Mouse (Mus musculus) forebrain, embryonic 14.5 days (tissue): ENCODE results near the gene Hist1h4c. TPM values are rescaled to one million over a fixed set of nuclear protein-coding genes. Genes with fewer than 3 reads are reported as not detected.
A peak's percentile ranks its signal among the peaks of the same experiment; 100 is the strongest.
"Not testable (repeated sequence)": the region's sequence is repeated elsewhere in the genome, so short reads cannot be mapped to it uniquely, and the experiment has no call there.

Experiments
- ATAC-seq: fragments of 200-750 bp; cut with Nextera tagmentation; 2 replicates; pipeline ENCODE4 v1.8.0; 2017; ENCODE audit warnings: mild to moderate bottlenecking, moderate library complexity
- DNase-seq: peaks from one replicate; pipeline ENCODE4 v3.0.0-alpha.2; 2015; ENCODE audit warnings: low spot score
- H3K27ac ChIP-seq: fragments of 300-500 bp; sonication (generic); 2 replicates; pipeline ENCODE4 v1.5.1; 2014; ENCODE audit warnings: low read depth, mild to moderate bottlenecking, control low read depth, low read length, moderate library complexity
- H3K27me3 ChIP-seq: fragments of 300-500 bp; sonication (generic); replicated peaks from 2 replicates; pipeline ENCODE4 v1.6.1; 2014; ENCODE audit warnings: low read length, control low read depth, mixed read lengths; ENCODE audit not compliant: control insufficient read depth, insufficient read depth
- H3K36me3 ChIP-seq: fragments of 300-500 bp; sonication (generic); 2 replicates; pipeline ENCODE4 v1.6.1; 2014; ENCODE audit warnings: low read length, control low read depth; ENCODE audit not compliant: control insufficient read depth, insufficient read depth
- H3K4me1 ChIP-seq: fragments of 300-500 bp; sonication (generic); 2 replicates; pipeline ENCODE4 v1.6.1; 2014; ENCODE audit warnings: antibody characterized with exemption, low read length, control low read depth; ENCODE audit not compliant: control insufficient read depth, insufficient read depth
- H3K4me2 ChIP-seq: fragments of 300-500 bp; sonication (generic); 2 replicates; pipeline ENCODE4 v1.6.1; 2014; ENCODE audit warnings: mild to moderate bottlenecking, control low read depth, low read length
- H3K4me3 ChIP-seq: fragments of 300-500 bp; sonication (generic); 2 replicates; pipeline ENCODE4 v1.5.1; 2014; ENCODE audit warnings: low read depth, low read length, control low read depth
- H3K9ac ChIP-seq: fragments of 300-500 bp; sonication (generic); 2 replicates; pipeline ENCODE4 v1.6.1; 2014; ENCODE audit warnings: mild to moderate bottlenecking, low read length, control low read depth, moderate library complexity
- H3K9me3 ChIP-seq: fragments of 300-500 bp; sonication (generic); replicated peaks from 2 replicates; pipeline ENCODE4 v1.6.1; 2016; ENCODE audit warnings: low read length, control low read depth, mixed read lengths; ENCODE audit not compliant: control insufficient read depth
- WGBS: fragments of 180-500 bp; shearing (Covaris S2); extraction: QIAGEN DNeasy Blood & Tissue Kit; methylation state at CpG from one replicate; pipeline ENCODE4 v1.1.7; 2014; 5-methylcytosine and 5-hydroxymethylcytosine counted together
- polyA plus RNA-seq: library from polyadenylated mRNA; unstranded; fragments of >200 nt; fragmentation: Nextera tagmentation; extraction: Ambion mirVana; gene quantifications from 2 replicates; pipeline ENCODE4 v1.2.1, GENCODE M21; 2014

The Hist1h4c gene
- polyA plus RNA-seq, 1 experiment from 2014 or later, result 6.5 TPM

DNA sequence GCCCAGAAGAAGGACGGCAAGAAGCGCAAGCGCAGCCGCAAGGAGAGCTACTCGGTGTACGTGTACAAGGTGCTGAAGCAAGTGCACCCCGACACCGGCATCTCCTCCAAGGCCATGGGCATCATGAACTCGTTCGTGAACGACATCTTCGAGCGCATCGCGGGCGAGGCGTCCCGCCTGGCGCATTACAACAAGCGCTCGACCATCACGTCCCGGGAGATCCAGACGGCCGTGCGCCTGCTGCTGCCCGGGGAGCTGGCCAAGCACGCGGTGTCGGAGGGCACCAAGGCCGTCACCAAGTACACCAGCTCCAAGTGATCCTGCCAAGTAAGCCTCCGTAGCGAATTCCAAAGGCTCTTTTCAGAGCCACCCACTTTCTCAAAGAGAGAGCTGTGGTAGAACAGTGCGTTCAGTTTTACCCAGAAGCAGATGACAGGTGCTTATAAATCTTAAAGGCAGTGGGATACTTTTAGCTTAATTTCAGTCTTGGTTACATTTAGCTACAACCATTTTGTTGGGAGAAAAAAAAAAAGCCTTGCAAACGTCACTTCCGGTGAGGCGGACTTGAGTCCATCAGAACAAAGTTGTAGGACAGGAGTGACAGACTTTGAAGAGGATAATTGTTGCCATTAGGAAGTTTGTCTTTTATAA, 13.8 kb downstream of the Hist1h4c start:
- Histone ChIP-seq H3K4me2 (peak overlapping the region; percentile 54), H3K27ac (peak overlapping the region; percentile 93), H3K9ac (peak overlapping the region; percentile 66), H3K4me1 (peaks cover 11% of the 10 kb centered on the region; the same call in 1 of the 2 replicates), H3K4me3 (peak overlapping the region; percentile 42)
- not testable (repeated sequence) for H3K9me3 ChIP-seq, H3K27me3 ChIP-seq, H3K36me3 ChIP-seq
- DNase-seq (peak; percentile 94), ATAC-seq (peak; percentile 24)
- 2% methylated on average over 12 of the region's 37 CpGs for WGBS

DNA sequence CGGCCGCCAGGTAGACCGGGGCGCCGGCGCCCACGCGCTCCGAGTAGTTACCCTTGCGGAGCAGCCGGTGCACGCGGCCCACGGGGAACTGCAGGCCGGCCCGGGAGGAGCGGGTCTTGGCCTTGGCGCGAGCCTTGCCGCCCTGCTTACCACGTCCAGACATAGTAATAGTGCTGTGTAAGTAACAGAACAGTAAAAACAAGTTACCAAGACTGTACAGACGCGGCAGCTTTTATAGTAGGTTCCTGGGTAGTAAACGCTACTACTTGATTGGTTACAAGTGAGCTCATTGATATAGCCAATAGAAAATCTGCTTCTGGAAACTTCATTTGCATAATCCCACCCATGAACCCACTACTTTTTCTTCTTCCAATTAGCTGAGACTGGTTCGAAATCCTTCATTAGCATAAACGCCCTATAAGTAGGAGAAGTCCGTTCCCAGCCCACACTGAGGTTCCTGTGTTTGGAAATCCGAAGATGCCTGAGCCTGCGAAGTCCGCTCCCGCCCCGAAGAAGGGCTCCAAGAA, 14.4 kb downstream of the Hist1h4c start, which contains the start of the genes Hist1h2ac and Hist1h2bc:
TSS of gene Hist1h2ac (minus strand) at position 194 of the 527 bp plus-strand sequence.
TSS of gene Hist1h2bc (plus strand) at position 445 of the 527 bp plus-strand sequence.
- Histone ChIP-seq H3K36me3 (no peaks in the 10 kb centered on the region), H3K27me3 (no peaks in the 10 kb centered on the region), H3K9ac (peak within 1 kb of the TSS; percentile 66), H3K4me3 (peak within 1 kb of the TSS; percentile 42), H3K9me3 (no peaks in the 10 kb centered on the region), H3K4me1 (peaks cover 11% of the 10 kb centered on the region; the same call in 1 of the 2 replicates), H3K4me2 (peak within 1 kb of the TSS; percentile 54), H3K27ac (peak within 1 kb of the TSS; percentile 93)
- ATAC-seq, result peak; percentile 99
- WGBS, result under 1% methylated on average over 32 of the region's 32 CpGs
- DNase-seq, result peak; percentile 99

DNA sequence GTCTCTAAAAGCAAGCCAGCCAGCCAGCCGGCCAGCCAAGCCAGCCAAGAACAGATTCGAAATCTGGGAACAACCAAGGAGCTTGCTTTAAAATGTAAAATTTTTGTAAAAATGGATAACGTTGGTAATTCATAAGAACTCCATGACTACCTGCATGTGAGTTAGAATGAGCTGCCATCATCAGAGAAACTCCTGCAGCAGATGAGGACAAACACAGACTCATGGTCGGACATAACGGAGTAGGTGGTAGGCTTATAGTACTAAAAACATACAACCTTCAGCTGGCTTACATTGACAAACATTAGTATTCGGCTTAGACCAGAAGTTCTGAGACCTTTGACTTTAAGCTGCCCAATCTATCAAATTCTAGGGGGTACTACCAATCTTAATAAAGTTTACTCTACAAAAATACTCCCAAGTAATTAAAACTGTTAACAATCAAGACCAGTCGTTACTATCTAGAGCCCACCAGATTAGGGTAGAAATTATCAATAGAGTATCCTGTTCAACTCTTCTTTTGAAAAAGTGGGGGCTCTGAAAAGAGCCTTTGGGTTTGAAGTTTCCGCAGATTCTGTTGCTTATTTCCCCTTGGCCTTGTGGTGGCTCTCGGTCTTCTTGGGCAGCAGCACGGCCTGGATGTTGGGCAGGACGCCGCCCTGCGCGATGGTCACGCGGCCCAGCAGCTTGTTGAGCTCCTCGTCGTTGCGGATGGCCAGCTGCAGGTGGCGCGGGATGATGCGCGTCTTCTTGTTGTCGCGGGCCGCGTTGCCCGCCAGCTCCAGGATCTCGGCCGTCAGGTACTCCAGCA, 15.1 kb downstream of the Hist1h4c start:
- ATAC-seq, H3K36me3 ChIP-seq, H3K9me3 ChIP-seq, H3K27me3 ChIP-seq: not testable (repeated sequence)
- H3K27ac ChIP-seq, result peak overlapping the region; percentile 67
- H3K4me3 ChIP-seq, result peak overlapping the region; percentile 42
- H3K9ac ChIP-seq, result peak overlapping the region; percentile 60
- WGBS, result 8% methylated on average over 12 of the region's 30 CpGs
- H3K4me1 ChIP-seq, result peaks cover 11% of the 10 kb centered on the region; the same call in 1 of the 2 replicates
- peak; percentile 27 for DNase-seq
- peak overlapping the region; percentile 54 for H3K4me2 ChIP-seq

- peak overlapping the region; percentile 54 for H3K4me2 ChIP-seq
- peak overlapping the region; percentile 42 for H3K4me3 ChIP-seq
- ATAC-seq, result no peak
Observed at GRCm38 (mm10) chr13:23682623-23682946, 15.7 kb downstream of the Hist1h4c start.

DNA sequence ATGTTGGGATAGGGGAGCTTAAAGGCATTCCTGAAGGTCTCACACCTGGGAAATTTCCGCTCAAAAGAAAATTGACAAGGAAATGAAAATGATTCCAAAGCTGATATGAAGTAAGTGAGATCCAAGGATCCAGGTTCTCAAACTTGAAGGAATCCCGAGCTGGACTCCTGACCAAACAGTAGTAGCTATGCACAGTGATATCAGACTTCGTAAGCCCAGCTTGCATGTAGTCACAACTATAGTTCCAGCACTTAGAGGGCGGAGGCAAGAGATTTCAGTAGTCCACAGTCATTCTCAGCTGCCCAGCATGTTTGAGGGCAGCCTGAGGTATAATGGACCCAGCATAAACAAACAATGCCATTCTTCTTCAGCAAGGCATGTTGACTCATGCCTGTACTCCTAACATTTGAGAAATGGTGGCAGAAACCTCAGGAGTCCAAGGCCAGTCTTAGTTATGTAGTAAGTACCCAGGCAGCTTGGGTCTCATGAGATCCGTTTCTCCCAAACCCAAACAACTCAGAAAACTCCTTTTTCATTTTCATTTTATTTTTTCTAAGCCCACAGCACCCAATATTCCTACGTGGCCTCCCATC, 16.2 kb downstream of the Hist1h4c start:
- ATAC-seq (no peak), DNase-seq (no peak)
- Histone ChIP-seq H3K27me3 (no peaks in the 10 kb centered on the region), H3K27ac (no peak overlapping the region), H3K9ac (peak overlapping the region; percentile 60; the same call in 1 of the 2 replicates), H3K4me1 (peaks cover 11% of the 10 kb centered on the region; the same call in 1 of the 2 replicates), H3K4me3 (no peak overlapping the region), H3K9me3 (no peaks in the 10 kb centered on the region), H3K4me2 (peak overlapping the region; percentile 54; the same call in 1 of the 2 replicates), H3K36me3 (no peaks in the 10 kb centered on the region)
- 90% methylated on average over 6 of the region's 6 CpGs for WGBS

More at GRCm38 (mm10) chr13:23682623-23682946, 15.7 kb downstream of the Hist1h4c start:
- Histone ChIP-seq H3K27me3 (no peaks in the 10 kb centered on the region), H3K9me3 (no peaks in the 10 kb centered on the region), H3K9ac (peak overlapping the region; percentile 60), H3K27ac (peak overlapping the region; percentile 67; the same call in 1 of the 2 replicates), H3K4me1 (peaks cover 11% of the 10 kb centered on the region; the same call in 1 of the 2 replicates), H3K36me3 (no peaks in the 10 kb centered on the region)
- DNase-seq, result no peak
- 70% methylated on average over 1 of the region's 1 CpGs for WGBS

- 64% methylated on average over 3 of the region's 3 CpGs for WGBS
Observed at GRCm38 (mm10) chr13:23662536-23662935, 35.7 kb downstream of the Hist1h4c start.

GRCm38 (mm10) chr13:23659636-23660366, 38.5 kb downstream of the Hist1h4c start:
- 70% methylated on average over 6 of the region's 6 CpGs for WGBS
- H3K27me3 ChIP-seq, result no peaks in the 10 kb centered on the region
- no peaks in the 10 kb centered on the region for H3K36me3 ChIP-seq
- ATAC-seq (no peak), DNase-seq (no peak)
- no peaks in the 10 kb centered on the region for H3K4me1 ChIP-seq
- H3K4me3 ChIP-seq, result no peak overlapping the region
- H3K27ac ChIP-seq, result no peak overlapping the region
- no peak overlapping the region for H3K4me2 ChIP-seq
- H3K9ac ChIP-seq, result no peak overlapping the region
- H3K9me3 ChIP-seq, result no peaks in the 10 kb centered on the region

More at GRCm38 (mm10) chr13:23662536-23662935, 35.7 kb downstream of the Hist1h4c start:
- no peaks in the 10 kb centered on the region for H3K4me1 ChIP-seq
- H3K9ac ChIP-seq, result no peak overlapping the region
- no peak overlapping the region for H3K4me2 ChIP-seq
- no peaks in the 10 kb centered on the region for H3K36me3 ChIP-seq
- no peak overlapping the region for H3K4me3 ChIP-seq
- ATAC-seq, result no peak
- no peaks in the 10 kb centered on the region for H3K9me3 ChIP-seq
- no peak overlapping the region for H3K27ac ChIP-seq
- no peaks in the 10 kb centered on the region for H3K27me3 ChIP-seq
- DNase-seq, result no peak
